Mouse (Mus musculus): ENCODE measurements around the gene Creb3l2.
"Not testable (repeated sequence)": the region's sequence is repeated elsewhere in the genome, so short reads cannot be mapped to it uniquely, and the experiment has no call there.

Gene Creb3l2

GRCm38 (mm10) chr6:37442041-37442667 is at the start of gene Creb3l2:
TSS of gene Creb3l2 (minus strand) at chr6:37442146.
- peak; percentile 98 for DNase-seq

DNA sequence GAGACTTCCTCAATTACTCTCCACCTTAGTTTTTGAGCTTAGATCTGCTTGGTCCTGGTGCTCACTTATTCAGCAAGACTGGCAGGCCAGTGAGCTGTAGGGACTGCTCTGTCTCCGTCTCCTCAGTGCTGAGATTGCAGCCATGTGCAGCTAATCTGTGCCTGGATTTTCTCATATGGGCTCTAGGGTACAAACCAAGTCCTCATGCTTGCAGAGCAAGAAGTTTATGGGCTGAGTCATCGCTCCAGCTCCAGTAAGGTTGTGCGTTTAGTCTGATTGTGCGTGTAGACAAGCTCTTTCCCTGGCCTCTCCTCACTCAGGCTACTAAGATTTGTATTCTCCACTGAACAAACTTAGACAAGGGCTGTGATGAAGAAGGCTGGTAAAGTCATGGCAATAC is 44.6 kb upstream of the Creb3l2 start:
- no peak for DNase-seq

GRCm38 (mm10) chr6:37484588-37485070 is 42.7 kb upstream of the Creb3l2 start:
- DNase-seq = no peak

GRCm38 (mm10) chr6:37483262-37483661 is 41.3 kb upstream of the Creb3l2 start:
- DNase-seq = no peak

- no peak for DNase-seq
Observed at GRCm38 (mm10) chr6:37481147-37481546, 39.2 kb upstream of the Creb3l2 start.

- no peak for DNase-seq
Observed at GRCm38 (mm10) chr6:37480008-37480407, 38.1 kb upstream of the Creb3l2 start.

GRCm38 (mm10) chr6:37478481-37478880 is 36.5 kb upstream of the Creb3l2 start:
- DNase-seq = no peak

- peak; percentile 43 for DNase-seq
Observed at GRCm38 (mm10) chr6:37473674-37474342, 31.9 kb upstream of the Creb3l2 start.

- no peak for DNase-seq
Observed at GRCm38 (mm10) chr6:37470216-37470615, 28.3 kb upstream of the Creb3l2 start.

DNA sequence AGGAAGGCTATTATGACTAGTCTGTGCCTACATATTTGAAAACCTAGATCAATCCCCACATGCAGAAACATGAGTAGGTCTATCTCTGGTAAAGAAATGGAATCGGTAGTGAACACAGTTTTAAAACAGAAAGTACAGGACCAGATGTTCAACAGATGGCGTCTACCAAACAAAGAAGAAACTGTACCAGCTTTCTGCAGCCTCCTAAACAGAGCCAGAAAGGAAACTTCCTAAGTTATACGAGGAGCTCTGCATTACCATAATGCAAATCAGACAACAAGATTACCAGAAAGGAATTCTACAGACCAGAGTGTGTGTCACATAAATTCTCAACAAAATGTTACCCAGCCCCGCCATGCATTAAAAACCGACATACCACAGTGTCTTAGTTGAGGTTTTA is 23.9 kb upstream of the Creb3l2 start:
- DNase-seq = no peak

DNA sequence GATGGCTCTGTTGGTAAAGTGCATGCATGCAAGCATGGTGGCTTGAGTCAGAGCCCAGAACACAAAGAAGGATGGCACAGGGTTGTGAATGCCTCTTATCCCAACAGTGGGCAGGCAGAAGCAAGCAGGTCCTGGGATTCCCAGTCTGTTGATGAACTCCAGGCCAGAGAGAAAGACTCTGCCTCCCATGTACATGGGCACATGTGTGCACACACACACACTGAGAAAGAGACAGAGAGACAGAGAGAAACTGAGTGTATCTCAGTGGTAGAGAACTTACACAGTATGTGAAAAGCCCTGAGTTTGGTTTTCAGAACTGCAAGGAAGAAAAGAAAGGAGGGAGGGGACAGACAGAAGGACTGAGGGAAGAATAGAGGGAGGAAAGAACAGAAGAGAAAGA is 23.4 kb upstream of the Creb3l2 start:
- DNase-seq = no peak

GRCm38 (mm10) chr6:37464585-37464984 is 22.6 kb upstream of the Creb3l2 start:
- DNase-seq = no peak

DNA sequence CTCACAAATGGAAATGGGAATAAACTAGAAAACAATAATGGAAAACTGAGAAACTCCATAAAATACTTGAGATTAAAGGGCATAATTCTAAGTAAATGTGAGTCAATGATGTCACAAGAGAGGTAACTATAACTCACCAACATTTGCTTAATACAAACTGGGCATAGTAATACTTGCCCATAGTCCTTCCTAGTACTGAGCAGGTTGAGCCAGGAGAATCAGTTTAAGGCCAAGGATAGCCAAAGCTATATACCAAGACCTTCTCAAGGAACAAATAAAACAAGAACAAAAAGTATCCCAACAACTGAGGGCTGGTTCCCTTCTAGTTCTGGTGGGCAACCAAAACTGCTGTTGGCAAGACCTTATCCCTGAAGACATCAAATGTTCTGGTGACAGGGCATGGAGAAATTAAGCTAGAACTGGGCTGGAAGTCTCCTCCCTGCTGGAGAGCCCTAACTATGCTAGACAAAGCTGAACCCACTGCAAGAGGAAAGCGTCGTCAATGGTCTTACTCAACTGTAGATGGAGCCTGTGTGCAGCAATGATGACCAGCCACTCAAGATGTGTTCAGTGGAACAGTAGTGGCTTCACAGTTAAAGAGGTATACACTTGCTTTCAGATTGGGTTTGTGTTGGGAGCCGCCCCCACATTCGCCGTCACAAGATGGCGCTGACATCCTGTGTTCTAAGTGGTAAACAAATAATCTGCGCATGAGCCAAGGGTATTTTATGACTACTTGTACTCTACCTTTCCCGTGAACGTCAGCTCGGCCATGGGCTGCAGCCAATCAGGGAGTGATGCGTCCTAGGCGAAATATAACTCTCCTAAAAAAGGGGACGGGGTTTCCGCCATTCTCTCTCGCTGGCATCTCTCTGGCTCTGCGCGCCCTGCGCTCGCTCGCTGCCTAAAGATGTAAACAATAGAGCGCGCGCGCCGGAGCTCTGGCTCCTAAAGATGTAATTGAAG is 21.9 kb upstream of the Creb3l2 start:
- peak; percentile 76 for DNase-seq

GRCm38 (mm10) chr6:37460681-37461080 is 18.7 kb upstream of the Creb3l2 start:
- DNase-seq = no peak

DNA sequence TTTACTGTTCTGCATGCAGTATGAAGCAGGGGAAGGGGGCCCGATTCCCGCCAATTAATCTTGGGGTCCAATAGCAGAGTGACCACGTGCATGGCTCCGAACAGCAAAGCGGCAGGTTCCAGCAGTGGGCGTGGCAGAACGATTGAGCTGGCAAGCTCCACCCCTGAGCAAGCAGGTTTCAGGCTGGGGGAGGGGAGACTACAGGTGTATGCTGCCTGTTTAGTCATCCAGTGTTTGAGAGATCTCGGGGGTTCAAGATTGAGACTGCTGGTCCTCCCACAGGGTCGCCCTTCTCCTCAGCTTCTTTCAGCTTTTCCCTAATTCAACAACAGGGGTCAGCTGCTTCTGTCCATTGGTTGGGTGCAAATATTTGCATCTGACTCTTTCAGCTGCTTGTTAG is 17.7 kb upstream of the Creb3l2 start:
- not testable (repeated sequence) for DNase-seq

GRCm38 (mm10) chr6:37457990-37458655 is 16.2 kb upstream of the Creb3l2 start:
- DNase-seq = no peak

DNA sequence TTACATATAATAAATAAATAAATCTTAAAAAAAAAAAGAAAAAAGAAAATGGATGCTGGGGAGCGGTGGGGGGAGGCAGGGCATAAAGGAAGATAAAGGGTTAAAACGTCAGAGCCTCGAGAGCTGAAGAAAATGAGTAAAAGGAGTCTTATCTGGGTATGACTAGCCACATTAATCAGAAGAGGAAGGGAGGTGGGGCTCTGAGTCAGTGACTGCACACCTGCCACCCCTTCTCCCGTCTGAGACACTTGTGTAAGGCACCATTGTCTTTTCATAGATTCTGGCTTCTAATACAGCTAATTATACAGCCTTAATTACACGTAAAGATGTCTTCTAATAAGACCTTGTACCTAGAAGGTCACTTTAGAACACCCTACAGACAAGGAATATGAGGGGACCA is 13.6 kb upstream of the Creb3l2 start:
- no peak for DNase-seq

- DNase-seq = no peak
Observed at GRCm38 (mm10) chr6:37453047-37453446, 11.1 kb upstream of the Creb3l2 start.

GRCm38 (mm10) chr6:37451664-37452063 is 9.7 kb upstream of the Creb3l2 start:
- no peak for DNase-seq

DNA sequence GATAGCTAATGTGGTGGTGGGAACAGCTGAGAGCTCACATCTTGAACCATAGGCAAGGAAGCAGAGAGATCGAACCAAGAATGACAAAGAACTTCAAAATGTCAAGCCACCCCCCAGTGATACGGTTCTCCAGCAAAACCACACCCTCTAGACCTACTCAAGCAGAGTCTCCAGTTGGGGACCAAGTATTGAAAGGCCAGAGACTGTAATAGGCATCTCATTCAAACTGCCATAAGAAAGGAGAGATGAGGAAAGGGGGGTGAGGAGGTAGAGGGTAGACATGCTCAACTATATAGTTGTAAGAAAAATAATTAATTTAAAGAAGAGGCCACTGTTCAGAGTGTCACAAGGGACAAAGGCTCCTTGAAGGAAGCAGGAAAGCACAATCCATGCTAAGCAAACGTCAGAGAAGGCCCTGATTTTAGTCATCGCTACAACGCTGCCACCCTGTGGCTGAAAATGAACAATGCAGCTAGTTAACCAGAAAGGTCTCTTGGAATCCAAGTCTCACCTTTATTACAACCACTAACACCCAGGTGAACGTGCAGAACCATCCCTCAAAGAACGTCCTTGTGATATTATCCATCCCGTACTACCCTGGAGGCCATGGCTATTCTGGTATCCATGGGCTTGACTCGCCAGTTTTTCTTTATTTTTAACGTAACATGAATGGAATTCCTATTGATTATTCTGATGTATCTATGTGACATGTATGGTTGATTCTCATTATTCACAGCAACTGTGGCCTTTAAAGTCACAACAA is 5.9 kb upstream of the Creb3l2 start:
- peak; percentile 80 for DNase-seq

- peak; percentile 1 for DNase-seq
Observed at GRCm38 (mm10) chr6:37442781-37443180, 835 bp upstream of the Creb3l2 start.
